Mouse (Mus musculus) hindbrain, embryonic 11.5 days (tissue): ENCODE results near the gene Rgs19. TPM values are rescaled to one million over a fixed set of nuclear protein-coding genes. Genes with fewer than 3 reads are reported as not detected.

ENCODE experiments used
- ATAC-seq: fragments of 200-750 bp; cut with Nextera tagmentation; 2 replicates; pipeline ENCODE4 v1.8.0; 2017; ENCODE audit warnings: mild to moderate bottlenecking, moderate TSS enrichment, moderate library complexity; ENCODE audit not compliant: low FRiP score
- DNase-seq: peaks from one replicate; pipeline ENCODE4 v3.0.0-alpha.2; 2015; ENCODE audit warnings: low spot score
- H3K27ac ChIP-seq: fragments of 300-500 bp; sonication (generic); 2 replicates; pipeline ENCODE4 v1.5.1; 2014; ENCODE audit warnings: mild to moderate bottlenecking, low read depth, low read length
- H3K27me3 ChIP-seq: fragments of 300-500 bp; sonication (generic); 2 replicates; pipeline ENCODE4 v1.6.1; 2014; ENCODE audit warnings: mild to moderate bottlenecking, low read length, moderate library complexity, mixed read lengths; ENCODE audit not compliant: control insufficient read depth, insufficient read depth
- H3K36me3 ChIP-seq: fragments of 300-500 bp; sonication (generic); 2 replicates; pipeline ENCODE4 v1.6.1; 2014; ENCODE audit warnings: mild to moderate bottlenecking, low read length, moderate library complexity, mixed read lengths; ENCODE audit not compliant: control insufficient read depth, insufficient read depth
- H3K4me1 ChIP-seq: fragments of 300-500 bp; sonication (generic); replicated peaks from 2 replicates; pipeline ENCODE4 v1.6.1; 2014; ENCODE audit warnings: low read length, mixed read lengths; ENCODE audit not compliant: control insufficient read depth, insufficient read depth
- H3K4me2 ChIP-seq: fragments of 300-500 bp; sonication (generic); replicated peaks from 2 replicates; pipeline ENCODE4 v1.6.1; 2014; ENCODE audit warnings: mild to moderate bottlenecking, low read depth, low read length
- H3K4me3 ChIP-seq: fragments of 300-500 bp; sonication (generic); 2 replicates; pipeline ENCODE4 v1.5.1; 2014; ENCODE audit warnings: low read depth, low read length
- H3K9ac ChIP-seq: fragments of 300-500 bp; sonication (generic); 2 replicates; pipeline ENCODE4 v1.6.1; 2014; ENCODE audit warnings: low read depth, low read length
- H3K9me3 ChIP-seq: fragments of 300-500 bp; sonication (generic); 2 replicates; pipeline ENCODE4 v1.6.1; 2016; ENCODE audit warnings: low read length; ENCODE audit not compliant: control insufficient read depth
- WGBS: fragments of 180-500 bp; shearing (Covaris S2); extraction: QIAGEN DNeasy Blood & Tissue Kit; methylation state at CpG from one replicate; pipeline ENCODE4 v1.1.7; 2014; 5-methylcytosine and 5-hydroxymethylcytosine counted together
- polyA plus RNA-seq: library from polyadenylated mRNA; unstranded; fragments of >200 nt; fragmentation: Nextera tagmentation; extraction: Ambion mirVana; gene quantifications from 2 replicates; pipeline ENCODE4 v1.2.1, GENCODE M21; 2014

Gene Rgs19
- polyA plus RNA-seq, 1 experiment from 2014 or later = 63.7 TPM

- no peak overlapping the region for H3K27ac ChIP-seq
Observed at GRCm38 (mm10) chr2:181671984-181672383, 21.8 kb downstream of the Rgs19 start.

DNA sequence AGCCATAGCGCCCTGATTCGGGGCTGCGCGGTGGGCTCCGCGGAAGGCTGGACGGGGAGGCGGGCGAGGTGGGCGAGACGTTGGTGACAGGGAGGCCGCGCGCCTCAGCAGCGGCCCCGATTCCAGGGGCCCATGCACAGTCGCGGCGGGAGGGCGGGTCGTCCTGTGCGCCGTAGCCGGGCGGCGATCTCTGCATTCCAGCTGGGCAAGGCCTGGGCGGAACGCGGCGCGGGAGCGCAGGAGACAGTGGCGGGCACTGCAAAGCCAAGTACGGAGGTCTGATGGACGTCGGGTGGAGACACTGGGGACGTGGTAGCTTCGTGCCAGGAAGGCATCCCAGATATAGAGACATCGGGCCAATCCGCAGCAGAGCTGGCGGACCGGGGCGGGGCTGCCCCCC lies 22.5 kb downstream of the Rgs19 start, which contains the start of gene Sox18:
TSS of gene Sox18 (minus strand) at position 315 of the 400 bp plus-strand sequence.
- DNase-seq = peak; percentile 49
- no peaks in the 10 kb centered on the region for H3K9me3 ChIP-seq
- WGBS = 1% methylated on average over 43 of the region's 43 CpGs
- peaks cover 43% of the 10 kb centered on the region for H3K27me3 ChIP-seq
- H3K27ac ChIP-seq = no peak within 1 kb of the TSS
- peak within 1 kb of the TSS; percentile 34 for H3K4me3 ChIP-seq
- no peak for ATAC-seq
- peaks cover 9% of the 10 kb centered on the region; the same call in 1 of the 2 replicates for H3K4me1 ChIP-seq
- H3K4me2 ChIP-seq = peak within 1 kb of the TSS; percentile 62
- H3K9ac ChIP-seq = peak within 1 kb of the TSS; percentile 8; the same call in 1 of the 2 replicates
- no peaks in the 10 kb centered on the region for H3K36me3 ChIP-seq

More at GRCm38 (mm10) chr2:181671984-181672383, 21.8 kb downstream of the Rgs19 start:
- Histone ChIP-seq H3K9me3 (no peaks in the 10 kb centered on the region), H3K36me3 (no peaks in the 10 kb centered on the region), H3K27me3 (peaks cover 43% of the 10 kb centered on the region), H3K9ac (no peak overlapping the region), H3K4me2 (peak overlapping the region; percentile 62; the same call in 1 of the 2 replicates), H3K4me1 (peaks cover 9% of the 10 kb centered on the region; the same call in 1 of the 2 replicates), H3K4me3 (no peak overlapping the region)
- ATAC-seq (no peak), DNase-seq (no peak)
- WGBS = 26% methylated on average over 7 of the region's 7 CpGs

- ATAC-seq (no peak), DNase-seq (peak; percentile 58)
- Histone ChIP-seq H3K36me3 (no peaks in the 10 kb centered on the region), H3K9me3 (no peaks in the 10 kb centered on the region), H3K9ac (peak overlapping the region; percentile 8; the same call in 1 of the 2 replicates), H3K4me3 (peak overlapping the region; percentile 34), H3K4me1 (peaks cover 9% of the 10 kb centered on the region; the same call in 1 of the 2 replicates), H3K27ac (no peak overlapping the region), H3K4me2 (peak overlapping the region; percentile 62), H3K27me3 (peaks cover 43% of the 10 kb centered on the region)
- 2% methylated on average over 41 of the region's 41 CpGs for WGBS
Observed at GRCm38 (mm10) chr2:181670913-181671311, 22.9 kb downstream of the Rgs19 start.

GRCm38 (mm10) chr2:181670285-181670912 lies 23.4 kb downstream of the Rgs19 start:
- Histone ChIP-seq H3K27me3 (peaks cover 43% of the 10 kb centered on the region), H3K9ac (no peak overlapping the region)

GRCm38 (mm10) chr2:181663298-181663630 lies 30.5 kb downstream of the Rgs19 start:
- Histone ChIP-seq H3K27me3 (no peaks in the 10 kb centered on the region), H3K36me3 (no peaks in the 10 kb centered on the region), H3K9me3 (no peaks in the 10 kb centered on the region), H3K9ac (no peak overlapping the region), H3K4me1 (no peaks in the 10 kb centered on the region), H3K4me2 (no peak overlapping the region), H3K4me3 (no peak overlapping the region), H3K27ac (no peak overlapping the region)
- no peak for DNase-seq
- WGBS = 36% methylated on average over 4 of the region's 4 CpGs
- ATAC-seq = no peak

More at GRCm38 (mm10) chr2:181670285-181670912, 23.4 kb downstream of the Rgs19 start:
- H3K27ac ChIP-seq = no peak overlapping the region
- peak; percentile 31 for DNase-seq
- H3K36me3 ChIP-seq = no peaks in the 10 kb centered on the region
- no peaks in the 10 kb centered on the region for H3K9me3 ChIP-seq
- WGBS = 3% methylated on average over 53 of the region's 56 CpGs
- peaks cover 9% of the 10 kb centered on the region; the same call in 1 of the 2 replicates for H3K4me1 ChIP-seq
- peak overlapping the region; percentile 62 for H3K4me2 ChIP-seq
- ATAC-seq = no peak
- H3K4me3 ChIP-seq = peak overlapping the region; percentile 34

GRCm38 (mm10) chr2:181662620-181663297 lies 31.0 kb downstream of the Rgs19 start:
- WGBS = 85% methylated on average over 3 of the region's 3 CpGs
- H3K27me3 ChIP-seq = no peaks in the 10 kb centered on the region
- H3K27ac ChIP-seq = peak overlapping the region; percentile 10; the same call in 1 of the 2 replicates
- ATAC-seq = no peak
- no peak overlapping the region for H3K4me2 ChIP-seq
- H3K4me3 ChIP-seq = no peak overlapping the region
- no peak for DNase-seq
- no peaks in the 10 kb centered on the region for H3K9me3 ChIP-seq
- H3K4me1 ChIP-seq = no peaks in the 10 kb centered on the region
- no peaks in the 10 kb centered on the region for H3K36me3 ChIP-seq
- H3K9ac ChIP-seq = no peak overlapping the region

DNA sequence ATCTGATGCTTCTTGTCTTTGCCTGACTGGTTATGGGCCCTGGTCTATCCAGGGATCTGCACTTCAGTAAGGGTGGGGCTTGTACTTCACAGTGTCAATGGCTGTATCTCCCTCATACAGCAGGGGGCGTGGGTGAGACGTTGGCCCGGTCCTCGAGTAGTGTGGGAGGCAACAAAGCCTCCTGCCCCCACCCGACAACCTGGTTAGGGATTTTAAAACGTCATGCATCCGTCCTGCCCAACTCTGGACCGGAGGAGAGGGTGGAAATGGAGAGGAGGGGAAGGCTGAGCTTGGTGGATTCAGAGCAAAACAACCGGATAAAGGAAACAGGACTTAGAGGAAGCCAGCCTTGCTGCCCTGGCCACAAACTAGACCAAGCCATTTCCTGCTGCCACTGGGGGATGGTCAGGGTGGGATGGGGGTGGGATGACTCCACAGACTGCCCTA lies 34.1 kb downstream of the Rgs19 start:
- ATAC-seq (peak; percentile 84), DNase-seq (peak; percentile 80)
- Histone ChIP-seq H3K9me3 (no peaks in the 10 kb centered on the region), H3K4me2 (no peak overlapping the region), H3K27ac (no peak overlapping the region), H3K4me3 (no peak overlapping the region), H3K36me3 (no peaks in the 10 kb centered on the region), H3K9ac (no peak overlapping the region), H3K27me3 (no peaks in the 10 kb centered on the region), H3K4me1 (no peaks in the 10 kb centered on the region)
- WGBS = 11% methylated on average over 9 of the region's 9 CpGs

DNA sequence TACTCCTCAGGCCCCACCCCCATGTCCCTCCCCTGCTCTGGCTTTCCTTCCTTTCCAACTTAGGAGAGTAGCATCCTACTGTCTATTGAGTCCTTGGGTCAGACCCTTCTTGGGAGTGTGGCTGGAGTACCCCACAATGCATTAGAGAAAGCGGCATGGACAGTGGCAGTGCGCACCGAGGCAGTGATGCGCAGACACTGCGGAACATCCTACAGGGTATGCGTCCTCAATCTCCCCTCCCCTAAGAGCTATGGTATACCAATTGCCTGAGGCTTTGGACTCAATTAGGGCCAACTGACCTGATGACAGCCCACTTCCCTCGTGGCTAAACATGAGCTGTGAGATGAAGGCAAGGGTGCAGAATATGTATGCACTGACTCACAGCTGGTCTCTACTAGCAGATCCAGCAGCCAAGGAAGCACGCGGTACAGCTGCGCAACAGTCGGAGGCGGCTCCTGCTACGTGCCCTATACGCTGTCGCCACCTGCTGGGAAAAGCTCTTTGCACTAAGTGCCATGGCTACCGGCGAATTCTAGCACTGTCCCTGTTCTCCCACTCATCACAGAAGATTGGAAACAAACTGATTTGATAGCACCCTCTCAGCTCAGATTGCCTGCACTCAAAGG lies 34.7 kb downstream of the Rgs19 start:
- ATAC-seq = peak; percentile 41
- no peaks in the 10 kb centered on the region for H3K9me3 ChIP-seq
- no peak overlapping the region for H3K4me2 ChIP-seq
- H3K9ac ChIP-seq = no peak overlapping the region
- no peak overlapping the region for H3K4me3 ChIP-seq
- peak; percentile 40 for DNase-seq
- no peaks in the 10 kb centered on the region for H3K4me1 ChIP-seq
- 36% methylated on average over 17 of the region's 17 CpGs for WGBS
- H3K27me3 ChIP-seq = no peaks in the 10 kb centered on the region
- no peak overlapping the region for H3K27ac ChIP-seq
- no peaks in the 10 kb centered on the region for H3K36me3 ChIP-seq
